Mouse (Mus musculus): Measurements from ENCODE around the gene Cd70.

Gene Cd70

DNA sequence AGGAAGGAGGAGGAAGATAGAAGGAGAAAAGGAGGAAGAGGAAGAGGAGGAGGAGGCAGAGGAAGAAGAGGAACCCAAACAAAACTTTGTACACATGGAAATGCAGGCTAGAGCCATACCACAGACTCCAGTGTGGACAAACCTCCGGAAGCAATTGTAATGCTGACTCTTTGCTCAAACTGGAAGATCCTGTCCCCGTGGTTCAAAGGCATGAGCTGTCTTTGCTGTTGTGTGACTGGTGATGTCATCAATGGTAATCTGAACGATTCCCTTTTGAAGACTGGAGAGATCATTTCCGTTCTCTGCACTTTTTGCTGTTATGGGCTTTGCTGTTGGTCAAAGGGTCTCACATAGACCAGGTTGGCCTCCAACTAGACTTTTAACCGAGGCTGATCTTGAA is 51.3 kb downstream of the Cd70 start:
- in situ Hi-C loops (cut with MseI, MboI) = loop anchor here (10.0 kb wide), 1 partner anchor 66 kb away; no protein-coding TSS in a partner anchor

DNA sequence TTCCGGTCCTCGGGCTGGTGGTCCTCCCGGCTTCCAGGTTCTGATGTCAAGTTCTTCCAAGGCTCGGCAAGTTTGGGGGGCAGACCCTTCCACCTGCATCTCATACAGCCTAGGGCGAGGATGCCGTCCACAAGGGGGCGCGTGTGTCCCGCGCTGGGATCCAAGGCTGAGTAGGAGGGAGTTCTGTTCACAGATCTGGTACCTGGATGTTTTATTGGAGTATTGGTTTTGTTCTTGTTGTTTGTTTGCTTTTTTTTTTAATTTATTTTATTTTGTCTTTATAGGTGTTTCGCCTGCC is 53.0 kb downstream of the Cd70 start:
- in situ Hi-C loops (cut with MseI, MboI) = loop anchor here (10.0 kb wide), 1 partner anchor 68 kb away; no protein-coding TSS in a partner anchor

Data from mouse trophoblast stem cell (cell line).